Mouse (Mus musculus): ENCODE measurements at regions not wholly inside any gene's neighbourhood (a gene's known extent, or its start where the extent isn't known, plus 50 kb on each side); places are given as distances from the start of the nearest gene placed in this dataset.

DNA sequence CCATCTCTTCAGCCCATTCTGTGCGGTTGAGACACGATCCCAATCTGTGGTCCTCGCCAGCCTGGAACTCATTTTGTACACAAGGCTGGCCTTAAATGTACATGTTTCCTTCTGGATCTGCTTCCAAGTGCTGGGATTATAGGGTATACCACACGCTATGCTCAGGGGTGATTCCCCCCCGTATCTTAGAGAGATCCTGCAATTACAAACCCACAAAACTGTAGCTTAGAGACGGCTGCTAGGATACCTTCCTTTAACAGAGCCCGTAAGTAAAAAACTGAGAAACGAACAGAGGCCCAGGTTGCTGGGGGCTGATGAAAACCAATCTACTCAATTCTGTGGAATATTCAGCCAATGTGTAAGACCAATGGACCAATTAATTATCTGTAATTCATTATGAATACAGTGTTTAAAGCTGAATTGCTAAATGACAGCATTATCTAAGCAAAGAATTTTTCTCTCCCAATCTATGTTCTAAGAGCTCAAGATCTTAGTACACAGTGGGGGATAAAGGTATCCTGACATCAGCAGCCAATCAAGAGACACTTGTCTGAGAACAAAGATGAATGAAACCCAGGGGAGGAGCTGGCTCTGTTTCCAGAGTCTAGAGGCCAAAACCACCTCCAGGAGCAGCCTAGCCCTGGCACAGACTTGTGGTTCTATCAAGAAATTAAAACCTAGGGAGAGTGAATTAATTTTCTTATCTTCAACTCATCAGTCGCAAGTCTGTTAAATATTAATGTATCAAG lies 54.0 kb upstream of the Xpo1 start:
- 69% methylated on average over 9 of the region's 9 CpGs for WGBS
- no peak for DNase-seq
- TF ChIP-seq POLR2A (IDR thresholded peaks at IDR 0.05; ENCODE audit: borderline replicate concordance, insufficient read depth, low read length) (no peak), CTCF (IDR thresholded peaks at IDR 0.05; ENCODE audit: borderline replicate concordance, insufficient read depth, low read depth, low read length) (no peak)
- H3K27ac ChIP-seq (ENCODE audit: insufficient read depth, low read length): no peak overlapping the region
- H3K27me3 ChIP-seq (ENCODE audit: control insufficient read depth, insufficient read depth, low read length): no peaks in the 10 kb centered on the region
- H3K4me1 ChIP-seq (ENCODE audit: control insufficient read depth, insufficient read depth, low read length): no peaks in the 10 kb centered on the region
- no peak overlapping the region for H3K4me3 ChIP-seq (replicated peaks; ENCODE audit: insufficient read depth, low read depth, low read length)

GRCm38 (mm10) chr11:23203566-23203965 lies 52.3 kb upstream of the Xpo1 start:
- no peak for DNase-seq
- TF ChIP-seq POLR2A (IDR thresholded peaks at IDR 0.05; ENCODE audit: borderline replicate concordance, insufficient read depth, low read length): no peak
- no peak for TF ChIP-seq CTCF (IDR thresholded peaks at IDR 0.05; ENCODE audit: borderline replicate concordance, insufficient read depth, low read depth, low read length)
- 88% methylated on average over 14 of the region's 14 CpGs for WGBS
- no peaks in the 10 kb centered on the region for H3K27me3 ChIP-seq (ENCODE audit: control insufficient read depth, insufficient read depth, low read length)
- no peak overlapping the region for H3K27ac ChIP-seq (ENCODE audit: insufficient read depth, low read length)
- no peak overlapping the region for H3K4me3 ChIP-seq (replicated peaks; ENCODE audit: insufficient read depth, low read depth, low read length)
- no peaks in the 10 kb centered on the region for H3K4me1 ChIP-seq (ENCODE audit: control insufficient read depth, insufficient read depth, low read length)

DNA sequence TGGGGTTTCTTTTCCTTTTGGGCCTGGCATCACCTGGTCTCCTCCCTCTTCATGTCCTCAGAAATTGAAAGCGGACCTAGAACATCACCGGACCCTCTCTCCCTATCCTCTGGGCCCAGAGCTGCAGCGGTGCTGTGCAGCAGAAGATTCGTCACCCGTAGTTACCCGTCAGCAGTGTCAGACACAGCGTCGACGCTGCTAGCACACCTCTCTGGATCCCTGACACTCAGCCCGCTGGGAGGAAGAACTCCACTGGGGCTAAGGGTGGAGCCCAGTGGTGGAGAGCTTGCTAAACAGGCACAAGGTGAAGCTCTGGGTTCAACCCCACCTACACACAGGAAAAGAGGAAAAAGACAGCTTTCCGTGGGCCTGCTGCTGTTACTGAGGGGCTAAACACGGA lies 51.8 kb upstream of the Xpo1 start:
- DNase-seq: no peak
- Histone ChIP-seq H3K4me1 (ENCODE audit: control insufficient read depth, insufficient read depth, low read length) (no peaks in the 10 kb centered on the region), H3K27me3 (ENCODE audit: control insufficient read depth, insufficient read depth, low read length) (no peaks in the 10 kb centered on the region), H3K27ac (ENCODE audit: insufficient read depth, low read length) (no peak overlapping the region), H3K4me3 (replicated peaks; ENCODE audit: insufficient read depth, low read depth, low read length) (no peak overlapping the region)
- TF ChIP-seq CTCF (IDR thresholded peaks at IDR 0.05; ENCODE audit: borderline replicate concordance, insufficient read depth, low read depth, low read length) (no peak), POLR2A (IDR thresholded peaks at IDR 0.05; ENCODE audit: borderline replicate concordance, insufficient read depth, low read length) (no peak)
- 78% methylated on average over 12 of the region's 12 CpGs for WGBS

Data from cerebellum, adult 2 months (tissue).